Mouse (Mus musculus): ENCODE results near the gene Ssr3. TPM values are rescaled to one million over a fixed set of nuclear protein-coding genes. Genes with fewer than 3 reads are reported as not detected.

Gene Ssr3
- total and polyA plus RNA-seq, 3 experiments = 64.8 to 120 (median 111) TPM

DNA sequence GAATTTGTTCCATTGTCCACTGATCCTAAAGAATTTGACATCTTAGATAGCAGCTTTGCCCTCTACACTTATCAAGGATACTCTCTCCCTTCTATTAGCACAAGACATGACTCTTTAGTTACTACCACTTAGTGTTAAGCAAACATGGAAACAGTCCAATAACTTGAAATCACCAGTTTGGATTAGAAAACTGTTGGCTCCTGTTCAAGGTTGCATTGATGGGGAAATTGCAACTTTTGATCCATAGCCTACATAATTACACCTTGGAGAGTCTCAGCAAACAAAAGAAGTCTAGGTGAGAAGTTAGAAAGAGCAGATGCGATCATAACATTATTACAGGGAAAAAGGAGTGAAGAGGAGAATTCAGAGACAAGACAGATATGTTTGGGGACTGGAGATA is 46.2 kb downstream of the Ssr3 start:
- DNase-seq = no peak
- Histone ChIP-seq H3K4me1 (ENCODE audit: control insufficient read depth, insufficient read depth, low read length) (no peaks in the 10 kb centered on the region), H3K36me3 (ENCODE audit: control insufficient read depth, insufficient read depth, low read length) (no peaks in the 10 kb centered on the region), H3K27me3 (ENCODE audit: control insufficient read depth, insufficient read depth, low read length) (no peaks in the 10 kb centered on the region), H3K79me2 (replicated peaks; ENCODE audit: control insufficient read depth, insufficient read depth, low read length) (no peaks in the 10 kb centered on the region), H3K27ac (no peak overlapping the region), H3K9ac (ENCODE audit: low read depth, low read length) (no peak overlapping the region), H3K4me3 (no peak overlapping the region)
- intact Hi-C loops (cut with DNase I) = no loop called here
- TF ChIP-seq EP300 (IDR thresholded peaks at IDR 0.05; ENCODE audit: insufficient read depth, low read depth, low read length) (no peak), POLR2A (IDR thresholded peaks at IDR 0.05; ENCODE audit: insufficient read depth, low read depth, low read length) (no peak), CTCF (IDR thresholded peaks at IDR 0.05) (no peak)
- WGBS = 78% methylated on average over 1 of the region's 1 CpGs

DNA sequence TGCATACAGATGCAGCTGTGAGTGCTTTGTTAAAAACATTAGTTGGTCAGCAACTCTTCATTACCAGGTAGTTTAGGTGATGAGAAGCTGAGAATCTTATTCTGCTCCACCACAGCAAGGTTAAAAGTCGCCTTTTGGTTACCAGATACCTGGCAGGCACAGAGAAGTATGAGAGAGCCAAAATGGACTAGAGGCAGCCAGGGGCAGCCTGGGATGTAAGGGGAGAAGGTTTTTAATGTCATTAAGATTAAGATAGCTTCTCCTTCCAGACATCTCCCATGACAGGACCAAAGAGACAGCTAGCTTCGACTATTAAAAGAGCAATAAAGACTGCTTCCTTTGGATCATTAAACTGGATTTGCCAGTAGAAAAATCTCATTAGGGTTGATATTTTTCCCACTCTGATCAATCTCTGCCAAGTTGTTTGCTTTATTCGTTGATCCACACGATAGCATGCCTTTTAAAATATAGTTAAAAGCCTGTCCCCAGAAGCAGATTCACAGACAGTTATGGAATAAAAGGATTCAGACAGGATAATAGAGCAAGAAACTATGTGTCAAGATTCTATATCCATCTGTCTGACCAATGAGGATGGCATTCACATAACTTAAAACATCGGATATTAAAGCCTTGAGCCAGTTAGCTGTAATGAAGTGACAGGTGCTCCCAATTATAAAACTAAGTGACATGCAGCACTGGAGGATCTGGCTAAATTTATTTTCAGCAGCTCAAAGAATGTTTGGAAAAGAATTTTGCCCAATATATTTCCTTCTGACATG is 52.1 kb downstream of the Ssr3 start:
- WGBS = 85% methylated on average over 5 of the region's 5 CpGs
- no peak for DNase-seq
- Histone ChIP-seq H3K27me3 (ENCODE audit: control insufficient read depth, insufficient read depth, low read length) (no peaks in the 10 kb centered on the region), H3K4me1 (ENCODE audit: control insufficient read depth, insufficient read depth, low read length) (no peaks in the 10 kb centered on the region), H3K79me2 (replicated peaks; ENCODE audit: control insufficient read depth, insufficient read depth, low read length) (no peaks in the 10 kb centered on the region), H3K9ac (ENCODE audit: low read depth, low read length) (no peak overlapping the region), H3K27ac (no peak overlapping the region), H3K4me3 (no peak overlapping the region), H3K36me3 (ENCODE audit: control insufficient read depth, insufficient read depth, low read length) (no peaks in the 10 kb centered on the region)
- intact Hi-C loops (cut with DNase I) = no loop called here
- TF ChIP-seq POLR2A (IDR thresholded peaks at IDR 0.05; ENCODE audit: insufficient read depth, low read depth, low read length) = no peak
- TF ChIP-seq CTCF (IDR thresholded peaks at IDR 0.05) = no peak
- TF ChIP-seq EP300 (IDR thresholded peaks at IDR 0.05; ENCODE audit: insufficient read depth, low read depth, low read length) = no peak

DNA sequence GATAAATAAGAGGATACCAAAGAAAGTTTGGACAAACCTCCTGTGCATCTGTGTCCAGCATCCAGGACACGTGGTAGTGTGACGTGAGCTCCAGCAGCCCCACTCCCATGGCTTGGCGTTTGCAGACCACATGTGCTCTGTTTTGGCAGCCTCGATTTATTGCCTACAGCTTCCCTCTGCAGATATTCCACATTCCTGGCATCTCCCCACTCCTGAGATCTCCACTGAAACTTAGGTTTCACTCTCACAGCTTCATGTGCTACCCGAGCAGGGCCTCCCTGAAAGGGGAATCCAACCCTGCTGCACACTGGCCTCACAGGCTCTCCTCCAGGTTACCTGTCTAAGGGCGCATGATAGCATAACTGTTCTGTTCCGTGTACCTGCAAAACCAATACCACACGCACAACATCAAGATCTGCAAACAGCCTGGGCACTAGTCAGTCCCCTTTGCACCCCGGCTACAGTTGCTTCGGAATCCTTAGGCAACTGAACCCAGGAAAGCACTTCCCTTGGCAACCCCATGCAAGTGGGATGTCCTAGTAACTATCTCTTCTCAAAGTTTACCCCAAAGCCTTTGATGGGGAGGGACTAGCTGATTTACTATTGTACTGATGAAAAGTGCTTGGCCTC is 54.5 kb downstream of the Ssr3 start:
- TF ChIP-seq CTCF (IDR thresholded peaks at IDR 0.05) = no peak
- TF ChIP-seq EP300 (IDR thresholded peaks at IDR 0.05; ENCODE audit: insufficient read depth, low read depth, low read length) = no peak
- TF ChIP-seq POLR2A (IDR thresholded peaks at IDR 0.05; ENCODE audit: insufficient read depth, low read depth, low read length) = no peak
- 81% methylated on average over 10 of the region's 10 CpGs for WGBS
- Histone ChIP-seq H3K79me2 (replicated peaks; ENCODE audit: control insufficient read depth, insufficient read depth, low read length) (no peaks in the 10 kb centered on the region), H3K4me3 (no peak overlapping the region), H3K27ac (no peak overlapping the region), H3K4me1 (ENCODE audit: control insufficient read depth, insufficient read depth, low read length) (no peaks in the 10 kb centered on the region), H3K27me3 (ENCODE audit: control insufficient read depth, insufficient read depth, low read length) (no peaks in the 10 kb centered on the region), H3K9ac (ENCODE audit: low read depth, low read length) (no peak overlapping the region), H3K36me3 (ENCODE audit: control insufficient read depth, insufficient read depth, low read length) (no peaks in the 10 kb centered on the region)
- no peak for DNase-seq
- intact Hi-C loops (cut with DNase I) = no loop called here

Other genes starting within 250 kb of the Ssr3 start
- gene Tiparp, start 135.8 kb upstream of the Ssr3 start, total RNA-seq (2021) = 10 to 100 TPM; 11.1 to 12.9 TPM
- gene Tiparp, start 135.8 kb upstream of the Ssr3 start, polyA plus RNA-seq (2012; rRNA removed) = 2.9 and 4.6 TPM in 2 replicates